Mouse (Mus musculus): Measurements from ENCODE around the gene Cfap299. TPM values are rescaled to one million over a fixed set of nuclear protein-coding genes. Genes with fewer than 3 reads are reported as not detected.

The Cfap299 gene
- total and polyA plus RNA-seq, 2 experiments from 2014 or later: 0.81 to 5.3 TPM

GRCm38 (mm10) chr5:98585915-98586314, 256.8 kb downstream of the Cfap299 start:
- H3K36me3 ChIP-seq (ENCODE audit: insufficient read depth): no peaks in the 10 kb centered on the region
- no peak for TF ChIP-seq CTCF (IDR thresholded peaks at IDR 0.05; ENCODE audit: low read depth)
- no peak for ATAC-seq
- H3K4me2 ChIP-seq (ENCODE audit: low read depth): no peak overlapping the region
- H3K9me3 ChIP-seq (ENCODE audit: low read length): no peaks in the 10 kb centered on the region
- no peaks in the 10 kb centered on the region for H3K4me1 ChIP-seq (ENCODE audit: insufficient read depth)
- no peak overlapping the region for H3K4me3 ChIP-seq (ENCODE audit: low read depth, low read length)
- no peak for DNase-seq
- no peaks in the 10 kb centered on the region for H3K27me3 ChIP-seq (ENCODE audit: insufficient read depth, low read length)
- no peak overlapping the region for H3K27ac ChIP-seq (ENCODE audit: low read depth, low read length)
- no peak overlapping the region for H3K9ac ChIP-seq

GRCm38 (mm10) chr5:98613511-98613910, 284.4 kb downstream of the Cfap299 start:
- WGBS: 75% methylated on average over 5 of the region's 5 CpGs
- H3K27ac ChIP-seq (ENCODE audit: low read depth, low read length): no peak overlapping the region
- H3K27me3 ChIP-seq (ENCODE audit: insufficient read depth, low read length): no peaks in the 10 kb centered on the region
- peaks cover 5% of the 10 kb centered on the region; the same call in 1 of the 2 replicates for H3K4me1 ChIP-seq (ENCODE audit: insufficient read depth)
- ATAC-seq: no peak
- H3K9ac ChIP-seq: no peak overlapping the region
- H3K9me3 ChIP-seq (ENCODE audit: low read length): no peaks in the 10 kb centered on the region
- no peak overlapping the region for H3K4me3 ChIP-seq (ENCODE audit: low read depth, low read length)
- H3K4me2 ChIP-seq (ENCODE audit: low read depth): no peak overlapping the region
- H3K36me3 ChIP-seq (ENCODE audit: insufficient read depth): no peaks in the 10 kb centered on the region
- no peak for TF ChIP-seq CTCF (IDR thresholded peaks at IDR 0.05; ENCODE audit: low read depth)
- no peak for DNase-seq

- DNase-seq (peak; percentile 8), ATAC-seq (no peak; the same call in 1 of the 2 replicates)
- Histone ChIP-seq H3K4me1 (ENCODE audit: insufficient read depth) (peaks cover 5% of the 10 kb centered on the region; the same call in 1 of the 2 replicates), H3K9ac (no peak overlapping the region), H3K27ac (ENCODE audit: low read depth, low read length) (no peak overlapping the region), H3K4me2 (ENCODE audit: low read depth) (no peak overlapping the region), H3K36me3 (ENCODE audit: insufficient read depth) (no peaks in the 10 kb centered on the region), H3K4me3 (ENCODE audit: low read depth, low read length) (no peak overlapping the region), H3K27me3 (ENCODE audit: insufficient read depth, low read length) (no peaks in the 10 kb centered on the region), H3K9me3 (ENCODE audit: low read length) (no peaks in the 10 kb centered on the region)
- 44% methylated on average over 3 of the region's 3 CpGs for WGBS
- TF ChIP-seq CTCF (IDR thresholded peaks at IDR 0.05; ENCODE audit: low read depth): no peak
Observed at GRCm38 (mm10) chr5:98616902-98617301, 287.8 kb downstream of the Cfap299 start.

- Histone ChIP-seq H3K27me3 (ENCODE audit: insufficient read depth, low read length) (no peaks in the 10 kb centered on the region), H3K27ac (ENCODE audit: low read depth, low read length) (no peak overlapping the region), H3K9ac (no peak overlapping the region), H3K9me3 (ENCODE audit: low read length) (no peaks in the 10 kb centered on the region), H3K4me2 (ENCODE audit: low read depth) (no peak overlapping the region), H3K36me3 (ENCODE audit: insufficient read depth) (no peaks in the 10 kb centered on the region), H3K4me3 (ENCODE audit: low read depth, low read length) (no peak overlapping the region), H3K4me1 (ENCODE audit: insufficient read depth) (peaks cover 5% of the 10 kb centered on the region; the same call in 1 of the 2 replicates)
- 74% methylated on average over 4 of the region's 4 CpGs for WGBS
- TF ChIP-seq CTCF (IDR thresholded peaks at IDR 0.05; ENCODE audit: low read depth): no peak
- DNase-seq (no peak), ATAC-seq (no peak)
Observed at GRCm38 (mm10) chr5:98617416-98617815, 288.3 kb downstream of the Cfap299 start.

DNA sequence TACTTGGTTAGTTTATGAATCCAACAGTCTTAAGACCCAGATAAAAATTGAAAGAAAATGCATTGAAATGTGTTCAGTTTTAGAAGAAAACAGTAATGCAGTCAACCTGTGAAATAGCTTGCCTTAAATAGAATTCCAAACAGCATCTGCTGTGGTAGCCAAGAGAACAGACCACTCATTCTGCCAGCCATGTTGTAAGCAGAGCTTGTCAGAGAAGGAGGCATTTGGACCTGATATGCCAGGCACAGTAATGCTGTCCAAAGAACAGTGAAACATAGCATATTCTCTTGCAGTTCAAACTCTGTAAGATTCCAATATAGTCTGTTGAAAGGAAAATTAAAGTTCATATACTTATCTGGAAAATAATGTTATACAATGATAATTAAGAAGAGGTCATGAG, 321.2 kb downstream of the Cfap299 start:
- no peak overlapping the region for H3K9ac ChIP-seq
- H3K4me2 ChIP-seq (ENCODE audit: low read depth): no peak overlapping the region
- no peaks in the 10 kb centered on the region for H3K36me3 ChIP-seq (ENCODE audit: insufficient read depth)
- no peak for TF ChIP-seq CTCF (IDR thresholded peaks at IDR 0.05; ENCODE audit: low read depth)
- H3K27ac ChIP-seq (ENCODE audit: low read depth, low read length): no peak overlapping the region
- peak; percentile 77 for ATAC-seq
- H3K27me3 ChIP-seq (ENCODE audit: insufficient read depth, low read length): no peaks in the 10 kb centered on the region
- DNase-seq: peak; percentile 42
- H3K9me3 ChIP-seq (ENCODE audit: low read length): no peaks in the 10 kb centered on the region
- no peaks in the 10 kb centered on the region for H3K4me1 ChIP-seq (ENCODE audit: insufficient read depth)
- no peak overlapping the region for H3K4me3 ChIP-seq (ENCODE audit: low read depth, low read length)

GRCm38 (mm10) chr5:98651049-98651448, 321.9 kb downstream of the Cfap299 start:
- no peaks in the 10 kb centered on the region for H3K36me3 ChIP-seq (ENCODE audit: insufficient read depth)
- WGBS: 84% methylated on average over 5 of the region's 5 CpGs
- H3K27ac ChIP-seq (ENCODE audit: low read depth, low read length): no peak overlapping the region
- DNase-seq (no peak), ATAC-seq (no peak)
- no peak overlapping the region for H3K9ac ChIP-seq
- TF ChIP-seq CTCF (IDR thresholded peaks at IDR 0.05; ENCODE audit: low read depth): no peak
- no peaks in the 10 kb centered on the region for H3K4me1 ChIP-seq (ENCODE audit: insufficient read depth)
- H3K4me2 ChIP-seq (ENCODE audit: low read depth): no peak overlapping the region
- no peak overlapping the region for H3K4me3 ChIP-seq (ENCODE audit: low read depth, low read length)
- no peaks in the 10 kb centered on the region for H3K27me3 ChIP-seq (ENCODE audit: insufficient read depth, low read length)
- no peaks in the 10 kb centered on the region for H3K9me3 ChIP-seq (ENCODE audit: low read length)

- DNase-seq: no peak
- 95% methylated on average over 5 of the region's 5 CpGs for WGBS
- no peaks in the 10 kb centered on the region for H3K27me3 ChIP-seq (ENCODE audit: insufficient read depth, low read length)
- H3K4me2 ChIP-seq (ENCODE audit: low read depth): no peak overlapping the region
- no peak overlapping the region for H3K9ac ChIP-seq
- no peaks in the 10 kb centered on the region for H3K9me3 ChIP-seq (ENCODE audit: low read length)
- H3K4me1 ChIP-seq (ENCODE audit: insufficient read depth): no peaks in the 10 kb centered on the region
- H3K36me3 ChIP-seq (ENCODE audit: insufficient read depth): no peaks in the 10 kb centered on the region
- no peak for ATAC-seq
- H3K27ac ChIP-seq (ENCODE audit: low read depth, low read length): no peak overlapping the region
- TF ChIP-seq CTCF (IDR thresholded peaks at IDR 0.05; ENCODE audit: low read depth): no peak
- no peak overlapping the region for H3K4me3 ChIP-seq (ENCODE audit: low read depth, low read length)
Observed at GRCm38 (mm10) chr5:98688254-98688653, 359.1 kb downstream of the Cfap299 start.

GRCm38 (mm10) chr5:98692070-98692469, 363.0 kb downstream of the Cfap299 start:
- 0 out of 2 replicates have a peak, but pooled peaks cover 3% of the 10 kb centered on the region for H3K4me1 ChIP-seq (ENCODE audit: insufficient read depth)
- no peak for ATAC-seq
- no peaks in the 10 kb centered on the region for H3K36me3 ChIP-seq (ENCODE audit: insufficient read depth)
- H3K9me3 ChIP-seq (ENCODE audit: low read length): no peaks in the 10 kb centered on the region
- TF ChIP-seq CTCF (IDR thresholded peaks at IDR 0.05; ENCODE audit: low read depth): no peak
- H3K27ac ChIP-seq (ENCODE audit: low read depth, low read length): no peak overlapping the region
- WGBS: 72% methylated on average over 5 of the region's 5 CpGs
- H3K4me3 ChIP-seq (ENCODE audit: low read depth, low read length): no peak overlapping the region
- no peaks in the 10 kb centered on the region for H3K27me3 ChIP-seq (ENCODE audit: insufficient read depth, low read length)
- H3K4me2 ChIP-seq (ENCODE audit: low read depth): no peak overlapping the region
- H3K9ac ChIP-seq: no peak overlapping the region
- DNase-seq: no peak
